Mouse (Mus musculus) liver, embryonic 13.5 days (tissue): ENCODE results near the gene Tbpl1. TPM values are rescaled to one million over a fixed set of nuclear protein-coding genes. Genes with fewer than 3 reads are reported as not detected.

Experiments used
- ATAC-seq: fragments of 200-750 bp; cut with Nextera tagmentation; 2 replicates; pipeline ENCODE4 v1.8.0; 2017; ENCODE audit warnings: low read depth, mild to moderate bottlenecking, moderate number of reproducible peaks, moderate library complexity
- DNase-seq: peaks from one replicate; pipeline ENCODE4 v3.0.0; 2022
- H3K27ac ChIP-seq: fragments of 300-500 bp; sonication (generic); 2 replicates; pipeline ENCODE4 v1.5.1; 2015; ENCODE audit warnings: moderate library complexity, mild to moderate bottlenecking, inconsistent platforms
- H3K27me3 ChIP-seq: fragments of 300-500 bp; sonication (generic); 2 replicates; pipeline ENCODE4 v1.6.1; 2015; ENCODE audit warnings: mild to moderate bottlenecking, inconsistent platforms
- H3K36me3 ChIP-seq: fragments of 300-500 bp; sonication (generic); 2 replicates; pipeline ENCODE4 v1.6.1; 2015; ENCODE audit warnings: mild to moderate bottlenecking, inconsistent platforms
- H3K4me1 ChIP-seq: fragments of 300-500 bp; sonication (generic); replicated peaks from 2 replicates; pipeline ENCODE4 v1.6.1; 2015; ENCODE audit warnings: inconsistent platforms
- H3K4me2 ChIP-seq: fragments of 300-500 bp; sonication (generic); 2 replicates; pipeline ENCODE4 v1.6.1; 2015; ENCODE audit warnings: inconsistent platforms, mild to moderate bottlenecking, moderate library complexity
- H3K4me3 ChIP-seq: fragments of 300-500 bp; sonication (generic); replicated peaks from 2 replicates; pipeline ENCODE4 v1.5.1; 2015; ENCODE audit warnings: mild to moderate bottlenecking, inconsistent platforms
- H3K9ac ChIP-seq: fragments of 300-500 bp; sonication (generic); 2 replicates; pipeline ENCODE4 v1.6.1; 2015; ENCODE audit warnings: mild to moderate bottlenecking, inconsistent platforms
- H3K9me3 ChIP-seq: fragments of 300-500 bp; sonication (generic); replicated peaks from 2 replicates; pipeline ENCODE4 v1.6.1; 2016; ENCODE audit warnings: inconsistent platforms
- WGBS: fragments of 180-500 bp; shearing (Covaris S2); methylation state at CpG from one replicate; pipeline ENCODE4 v1.1.7; 2015; ENCODE audit not compliant: insufficient replicate concordance; 5-methylcytosine and 5-hydroxymethylcytosine counted together
- polyA plus RNA-seq: library from polyadenylated mRNA; unstranded; fragments of >200 nt; fragmentation: Nextera tagmentation; extraction: Ambion mirVana; gene quantifications from 2 replicates; pipeline ENCODE4 v1.2.1, GENCODE M21; 2015

Gene Tbpl1
- polyA plus RNA-seq, 1 experiment from 2014 or later, result 28.1 TPM

- no peak for ATAC-seq
These were observed 27.9 kb downstream of the Tbpl1 start for GRCm38 (mm10) chr10:22703844-22704243.

GRCm38 (mm10) chr10:22701485-22702315 is 30.0 kb downstream of the Tbpl1 start:
- no peak for DNase-seq
- WGBS, result 78% methylated on average over 12 of the region's 12 CpGs
- Histone ChIP-seq H3K27ac (no peak overlapping the region), H3K36me3 (peaks cover 25% of the 10 kb centered on the region), H3K9me3 (no peaks in the 10 kb centered on the region), H3K4me1 (no peaks in the 10 kb centered on the region; the same call in 1 of the 2 replicates), H3K27me3 (no peaks in the 10 kb centered on the region), H3K9ac (no peak overlapping the region), H3K4me3 (no peak overlapping the region), H3K4me2 (no peak overlapping the region)
- no peak for ATAC-seq

More at GRCm38 (mm10) chr10:22703844-22704243, 27.9 kb downstream of the Tbpl1 start:
- Histone ChIP-seq H3K9ac (no peak overlapping the region), H3K27ac (no peak overlapping the region), H3K36me3 (peaks cover 45% of the 10 kb centered on the region), H3K4me2 (no peak overlapping the region), H3K27me3 (no peaks in the 10 kb centered on the region), H3K4me3 (no peak overlapping the region), H3K4me1 (no peaks in the 10 kb centered on the region; the same call in 1 of the 2 replicates), H3K9me3 (no peaks in the 10 kb centered on the region)
- 83% methylated on average over 6 of the region's 6 CpGs for WGBS
- DNase-seq, result no peak

DNA sequence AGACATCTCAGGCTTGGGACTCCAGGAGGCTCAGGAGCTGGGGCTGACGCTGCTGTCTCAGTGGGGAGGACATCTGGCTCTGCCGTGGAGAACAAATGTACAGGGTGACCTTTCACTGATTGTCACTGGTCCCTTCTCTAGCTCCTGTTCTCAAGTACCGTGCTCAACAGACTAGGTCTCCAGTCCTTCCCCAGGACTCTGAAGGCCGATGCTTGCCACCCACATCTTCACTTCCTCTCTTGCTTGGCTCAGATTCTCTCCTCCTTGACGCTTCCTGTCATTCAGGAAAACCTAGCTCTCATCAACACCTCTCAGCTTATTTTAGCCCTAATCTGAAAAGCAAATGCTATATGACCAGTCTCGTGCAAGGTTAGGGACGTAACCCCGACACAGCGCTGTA is 31.0 kb downstream of the Tbpl1 start:
- WGBS, result 55% methylated on average over 9 of the region's 9 CpGs
- peaks cover 17% of the 10 kb centered on the region for H3K36me3 ChIP-seq
- H3K9ac ChIP-seq, result no peak overlapping the region
- H3K4me1 ChIP-seq, result no peaks in the 10 kb centered on the region; the same call in 1 of the 2 replicates
- H3K27me3 ChIP-seq, result no peaks in the 10 kb centered on the region
- DNase-seq (no peak), ATAC-seq (no peak)
- no peak overlapping the region for H3K4me3 ChIP-seq
- H3K9me3 ChIP-seq, result no peaks in the 10 kb centered on the region
- H3K27ac ChIP-seq, result no peak overlapping the region
- H3K4me2 ChIP-seq, result no peak overlapping the region

DNA sequence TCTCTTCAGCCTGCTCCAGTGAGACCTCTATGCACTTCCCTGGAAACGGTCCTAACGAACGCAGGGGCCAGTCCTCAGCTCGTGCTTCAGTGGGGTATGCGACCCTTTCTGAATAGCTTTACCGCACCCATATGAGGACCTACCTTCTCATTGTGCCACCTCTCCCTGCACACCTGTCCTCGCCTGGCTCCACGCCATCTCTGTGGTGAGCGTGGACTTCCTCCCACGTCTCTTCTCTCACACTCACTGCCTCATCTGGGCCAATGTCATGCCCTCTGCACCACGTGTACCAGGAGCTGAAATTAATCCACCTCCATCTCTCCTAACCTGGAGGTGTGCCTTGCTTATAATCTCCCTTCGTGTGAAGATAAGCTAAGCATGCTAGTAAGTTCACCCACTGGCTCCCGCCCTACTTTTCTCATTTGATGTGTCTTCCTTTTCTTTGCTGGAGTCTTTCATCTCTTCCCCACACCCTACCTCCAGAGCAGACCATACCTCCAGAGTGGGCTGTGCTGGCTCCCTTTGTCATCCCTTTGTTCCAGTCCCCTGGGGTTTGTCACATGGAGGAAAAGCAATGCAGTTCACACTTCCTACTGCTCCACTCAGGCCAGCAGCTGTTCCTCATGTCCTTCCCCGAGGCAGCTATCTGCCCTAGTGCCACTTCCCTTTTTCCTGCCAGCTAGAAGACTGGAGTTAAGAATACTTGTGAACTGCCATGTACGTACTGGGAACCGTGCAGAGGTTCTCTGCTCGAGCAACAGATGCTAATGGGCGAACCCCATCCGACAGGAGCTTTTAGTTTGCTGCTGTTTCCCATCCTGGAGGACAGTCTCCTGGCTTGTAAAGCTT is 32.0 kb downstream of the Tbpl1 start:
- Histone ChIP-seq H3K4me1 (no peaks in the 10 kb centered on the region; the same call in 1 of the 2 replicates), H3K36me3 (0 out of 2 replicates have a peak, but pooled peaks cover 11% of the 10 kb centered on the region), H3K27ac (no peak overlapping the region), H3K9me3 (no peaks in the 10 kb centered on the region), H3K27me3 (no peaks in the 10 kb centered on the region), H3K4me3 (no peak overlapping the region), H3K4me2 (no peak overlapping the region), H3K9ac (no peak overlapping the region)
- DNase-seq (no peak), ATAC-seq (no peak)
- 62% methylated on average over 19 of the region's 19 CpGs for WGBS

DNA sequence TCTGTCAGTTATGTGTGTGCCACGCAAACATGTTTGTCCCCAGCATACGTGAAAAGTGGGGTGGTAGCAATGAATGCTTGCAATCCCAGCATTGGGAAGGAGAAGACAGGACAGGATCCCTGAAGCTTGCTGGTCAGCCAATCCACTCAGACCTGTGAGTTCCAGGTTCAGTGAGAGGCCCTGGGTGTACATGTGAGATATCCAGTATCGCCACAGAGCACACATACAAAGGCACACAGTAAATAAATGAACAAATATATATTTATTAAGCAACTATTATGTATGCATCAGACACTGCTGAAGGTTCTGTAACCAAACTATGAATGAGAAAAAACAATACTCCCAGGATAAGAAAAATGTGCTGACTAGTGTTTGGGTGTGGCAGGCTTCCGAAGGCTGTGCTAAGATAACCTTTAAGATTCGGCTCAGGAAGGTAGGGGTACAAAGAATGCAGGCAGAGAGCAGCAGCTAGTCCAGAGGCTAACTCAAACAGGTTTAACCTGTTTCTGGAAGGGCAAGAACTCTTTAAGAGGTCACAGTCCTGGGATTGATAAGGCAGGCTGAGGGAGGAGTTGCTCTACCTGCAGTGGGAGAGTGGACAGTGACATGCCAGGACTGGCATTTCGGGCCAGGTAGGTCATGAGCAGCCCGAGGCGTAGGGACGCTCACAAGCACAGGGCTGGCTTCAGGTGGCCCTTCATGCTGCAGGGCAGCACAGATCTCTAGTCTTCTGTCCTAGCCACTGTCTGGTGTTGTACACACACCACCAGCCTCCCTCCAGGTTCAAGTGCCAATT is 33.4 kb downstream of the Tbpl1 start:
- Histone ChIP-seq H3K4me2 (no peak overlapping the region), H3K27ac (no peak overlapping the region), H3K9me3 (no peaks in the 10 kb centered on the region), H3K27me3 (no peaks in the 10 kb centered on the region), H3K4me3 (no peak overlapping the region), H3K9ac (no peak overlapping the region), H3K4me1 (no peaks in the 10 kb centered on the region; the same call in 1 of the 2 replicates), H3K36me3 (0 out of 2 replicates have a peak, but pooled peaks cover 6% of the 10 kb centered on the region)
- DNase-seq (no peak), ATAC-seq (no peak)
- WGBS, result 66% methylated on average over 9 of the region's 9 CpGs

- ATAC-seq, result no peak
- Histone ChIP-seq H3K9ac (no peak overlapping the region), H3K4me2 (no peak overlapping the region), H3K4me3 (no peak overlapping the region), H3K9me3 (no peaks in the 10 kb centered on the region), H3K27me3 (no peaks in the 10 kb centered on the region), H3K27ac (no peak overlapping the region), H3K36me3 (no peaks in the 10 kb centered on the region), H3K4me1 (no peaks in the 10 kb centered on the region; the same call in 1 of the 2 replicates)
- WGBS, result 74% methylated on average over 7 of the region's 7 CpGs
- DNase-seq, result no peak
These were observed 34.9 kb downstream of the Tbpl1 start for GRCm38 (mm10) chr10:22696864-22697263.

GRCm38 (mm10) chr10:22696236-22696635 is 35.5 kb downstream of the Tbpl1 start:
- H3K9ac ChIP-seq, result no peak overlapping the region
- H3K36me3 ChIP-seq, result no peaks in the 10 kb centered on the region
- H3K4me1 ChIP-seq, result no peaks in the 10 kb centered on the region; the same call in 1 of the 2 replicates
- H3K4me3 ChIP-seq, result no peak overlapping the region
- no peak overlapping the region for H3K4me2 ChIP-seq
- WGBS, result 83% methylated on average over 9 of the region's 9 CpGs
- no peak overlapping the region for H3K27ac ChIP-seq
- DNase-seq (no peak), ATAC-seq (no peak)
- H3K9me3 ChIP-seq, result no peaks in the 10 kb centered on the region
- H3K27me3 ChIP-seq, result no peaks in the 10 kb centered on the region

GRCm38 (mm10) chr10:22675848-22676630 is 55.7 kb downstream of the Tbpl1 start:
- Histone ChIP-seq H3K4me1 (no peaks in the 10 kb centered on the region), H3K27me3 (no peaks in the 10 kb centered on the region), H3K4me3 (no peak overlapping the region), H3K4me2 (no peak overlapping the region), H3K9ac (no peak overlapping the region), H3K9me3 (no peaks in the 10 kb centered on the region), H3K27ac (no peak overlapping the region), H3K36me3 (no peaks in the 10 kb centered on the region)
- 72% methylated on average over 13 of the region's 13 CpGs for WGBS
- DNase-seq (no peak), ATAC-seq (no peak)

DNA sequence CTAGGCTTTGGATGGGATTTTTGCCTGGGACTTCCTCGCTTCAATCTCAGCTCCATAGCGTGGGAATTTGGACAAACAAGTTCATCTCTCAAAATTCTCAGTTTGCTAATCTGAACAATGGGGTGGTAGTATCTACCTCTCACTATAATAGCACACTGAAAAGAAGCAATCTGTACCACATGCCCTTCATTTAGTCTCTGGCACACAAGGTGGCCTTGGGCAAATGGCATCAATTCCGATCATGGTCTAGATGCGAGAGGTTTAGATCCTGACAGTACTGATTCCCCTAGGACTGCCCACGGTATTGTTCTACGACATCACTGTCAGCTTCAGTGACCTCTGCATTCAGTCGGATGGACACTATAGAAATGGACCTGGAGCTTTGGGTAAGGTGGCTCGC is 57.6 kb downstream of the Tbpl1 start:
- Histone ChIP-seq H3K9ac (no peak overlapping the region), H3K4me3 (no peak overlapping the region), H3K9me3 (no peaks in the 10 kb centered on the region), H3K27me3 (no peaks in the 10 kb centered on the region), H3K4me1 (no peaks in the 10 kb centered on the region), H3K36me3 (no peaks in the 10 kb centered on the region), H3K27ac (no peak overlapping the region), H3K4me2 (no peak overlapping the region)
- WGBS, result 72% methylated on average over 8 of the region's 8 CpGs
- ATAC-seq (no peak), DNase-seq (no peak)

DNA sequence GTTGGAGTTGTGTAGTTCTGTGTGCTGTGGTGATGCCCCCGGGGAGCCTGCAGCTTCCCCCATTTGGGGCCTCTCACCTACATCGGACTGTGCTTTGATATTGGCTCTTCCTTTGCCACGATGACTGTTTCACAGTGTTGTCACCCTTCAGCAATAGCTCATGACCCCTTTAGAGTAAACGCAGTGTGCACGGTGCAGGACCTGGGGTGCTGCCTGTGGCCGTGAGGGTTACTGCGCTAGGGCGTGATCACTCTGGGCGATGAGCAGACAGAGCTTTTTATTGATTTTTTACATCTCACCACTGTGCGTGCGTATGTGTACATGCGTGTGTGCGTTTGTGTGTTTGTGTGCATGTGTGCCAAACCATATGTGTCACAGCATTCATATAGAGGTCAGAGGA is 63.2 kb downstream of the Tbpl1 start:
- Histone ChIP-seq H3K9me3 (no peaks in the 10 kb centered on the region), H3K4me2 (no peak overlapping the region), H3K9ac (no peak overlapping the region), H3K36me3 (no peaks in the 10 kb centered on the region), H3K4me3 (no peak overlapping the region), H3K27ac (no peak overlapping the region), H3K4me1 (no peaks in the 10 kb centered on the region), H3K27me3 (no peaks in the 10 kb centered on the region)
- 77% methylated on average over 13 of the region's 13 CpGs for WGBS
- ATAC-seq, result no peak
- DNase-seq, result no peak
